Mouse (Mus musculus) macrophage (primary cell): Measurements from ENCODE around the gene Esp23. TPM values are rescaled to one million over a fixed set of nuclear protein-coding genes. Genes with fewer than 3 reads are reported as not detected.
"Not testable (repeated sequence)": the region's sequence is repeated elsewhere in the genome, so short reads cannot be mapped to it uniquely, and the experiment has no call there.

ENCODE experiments used
- H3K27ac ChIP-seq: fragments of 350-480 bp; formaldehyde crosslinking; 2 replicates; pipeline ENCODE4 v1.9.0; 2021
- H3K36me3 ChIP-seq: fragments of 350-480 bp; formaldehyde crosslinking; 2 replicates; pipeline ENCODE4 v1.9.0; 2021; ENCODE audit errors: inconsistent target
- H3K4me3 ChIP-seq: fragments of 350-480 bp; formaldehyde crosslinking; 2 replicates; pipeline ENCODE4 v1.9.0; 2021; ENCODE audit errors: inconsistent target
- H3K79me2 ChIP-seq: fragments of 350-480 bp; formaldehyde crosslinking; 2 replicates; pipeline ENCODE4 v1.9.0; 2021; ENCODE audit errors: inconsistent target
- WGBS: methylation state at CpG from one replicate; pipeline ENCODE4 v1.1.7; 2026; ENCODE audit warnings: inconsistent platforms; ENCODE audit not compliant: missing documents; 5-methylcytosine and 5-hydroxymethylcytosine counted together
- polyA plus RNA-seq: library from polyadenylated mRNA; stranded (reverse); fragments of 250-400 nt; gene quantifications from 3 replicates; pipeline ENCODE4 v1.2.4, GENCODE M21; 2018; ENCODE audit warnings: inconsistent platforms
- total RNA-seq, 78 experiments: library from RNA; depleted of rRNA; stranded (reverse); fragments of 250-400 nt; gene quantifications; 1 replicate in 9 of 78; 2 replicates in 24 of 78; 3 replicates in 43 of 78; 4 replicates in 2 of 78; pipeline ENCODE4 v1.2.4; 2018; ENCODE audit warnings: inconsistent platforms in 56 of 78

Esp23 gene
- not detected for total RNA-seq (2018; cell fraction: chromatin; rRNA removed)
- total RNA-seq (2018; cell fraction: cytosol; rRNA removed), result not detected
- total RNA-seq (2018; cell fraction: nucleus; rRNA removed), result not detected
- polyA plus RNA-seq, result not detected in 3 replicates

DNA sequence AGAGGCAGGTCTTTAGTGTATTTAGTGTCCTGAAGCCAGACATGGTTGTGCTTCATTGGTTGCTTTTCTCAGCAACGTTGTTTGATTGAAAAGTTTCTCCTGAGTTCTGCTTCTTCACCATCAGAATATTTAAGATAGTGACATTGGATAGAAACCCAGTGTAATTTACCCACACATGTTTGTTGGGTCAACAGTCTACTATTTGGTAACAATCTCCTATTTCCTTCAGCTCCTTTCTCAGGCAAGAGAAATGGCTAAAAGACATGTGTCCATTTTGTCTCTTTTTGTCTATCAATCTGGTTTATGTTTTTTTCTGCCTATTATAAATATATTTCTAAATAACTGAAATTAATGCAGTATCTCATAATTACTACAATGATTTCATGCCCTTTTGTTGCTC is at the start of gene Esp23:
TSS of gene Esp23 (minus strand) at position 101 of the 400 bp plus-strand sequence.
- Histone ChIP-seq H3K36me3 (no peaks in the 10 kb centered on the region), H3K4me3 (no peak within 1 kb of the TSS), H3K79me2 (no peaks in the 10 kb centered on the region), H3K27ac (no peak within 1 kb of the TSS)
- 20% methylated on average over 1 of the region's 1 CpGs for WGBS

DNA sequence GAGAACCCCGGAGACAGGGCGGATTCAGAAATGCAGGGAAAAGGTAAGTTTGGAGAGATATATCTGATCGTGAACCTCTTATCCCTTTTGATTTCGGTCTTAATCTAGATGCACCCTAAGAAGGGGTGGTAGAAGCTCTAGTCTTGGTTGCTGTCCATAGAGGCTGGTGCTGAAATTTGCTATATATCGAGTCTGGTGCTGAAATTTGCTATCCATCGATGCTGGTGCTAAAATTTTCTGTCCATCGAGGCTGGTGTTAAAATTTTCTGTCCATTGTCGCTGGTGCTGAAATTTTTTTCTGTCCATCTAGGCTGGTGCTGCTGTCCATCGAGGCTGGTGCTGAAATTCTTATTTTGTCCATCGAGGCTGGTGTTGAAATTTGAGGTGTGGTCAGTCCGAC is 30.3 kb upstream of the Esp23 start:
- WGBS, result 77% methylated on average over 10 of the region's 11 CpGs
- not testable (repeated sequence) for H3K79me2 ChIP-seq, H3K27ac ChIP-seq, H3K4me3 ChIP-seq, H3K36me3 ChIP-seq

DNA sequence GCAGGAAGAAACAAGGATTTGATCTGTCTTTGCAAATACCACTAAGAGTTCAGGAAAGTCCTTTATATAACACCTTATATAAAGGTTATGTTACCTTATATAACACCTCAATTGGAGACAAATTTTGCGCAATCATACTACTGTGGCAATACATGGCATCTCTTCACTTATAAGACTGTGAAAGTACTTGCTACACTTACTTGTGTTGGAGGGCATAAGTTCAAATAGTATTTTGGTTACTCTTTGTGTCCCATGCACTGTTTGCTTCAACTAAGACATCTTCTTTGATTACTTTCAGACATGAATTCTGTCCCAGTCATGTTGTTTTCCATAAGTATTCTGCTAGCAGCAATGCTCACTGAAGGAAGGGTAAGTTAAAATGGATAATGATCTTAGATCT is 18.2 kb upstream of the Esp23 start, which contains the start of gene Esp22:
TSS of gene Esp22 (plus strand) at position 301 of the 400 bp plus-strand sequence.
- H3K79me2 ChIP-seq, result no peaks in the 10 kb centered on the region
- 92% methylated on average over 1 of the region's 1 CpGs for WGBS
- H3K27ac ChIP-seq, result no peak within 1 kb of the TSS
- no peaks in the 10 kb centered on the region for H3K36me3 ChIP-seq
- no peak within 1 kb of the TSS for H3K4me3 ChIP-seq

DNA sequence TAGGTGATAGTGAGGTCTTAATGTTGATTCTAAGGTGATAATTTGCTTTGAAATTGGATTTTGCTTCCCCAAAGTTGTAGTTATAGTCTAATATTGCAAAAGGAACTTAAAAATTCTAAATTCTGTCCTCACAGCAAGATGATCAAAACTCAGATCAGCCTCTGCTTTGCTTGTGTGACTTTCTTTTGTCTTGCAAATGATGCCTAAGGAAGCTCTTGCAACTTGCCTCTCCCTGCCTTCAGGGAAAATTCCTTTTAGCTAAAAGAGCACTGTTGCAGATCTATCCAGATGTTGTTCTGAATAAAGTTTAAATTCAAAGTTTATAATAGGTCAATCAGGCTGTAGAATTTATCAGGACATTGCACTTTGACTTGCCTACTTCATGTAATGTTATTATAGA is 13.2 kb downstream of the Esp23 start:
- Histone ChIP-seq H3K79me2 (no peaks in the 10 kb centered on the region), H3K36me3 (no peaks in the 10 kb centered on the region), H3K27ac (no peak overlapping the region), H3K4me3 (no peak overlapping the region)

DNA sequence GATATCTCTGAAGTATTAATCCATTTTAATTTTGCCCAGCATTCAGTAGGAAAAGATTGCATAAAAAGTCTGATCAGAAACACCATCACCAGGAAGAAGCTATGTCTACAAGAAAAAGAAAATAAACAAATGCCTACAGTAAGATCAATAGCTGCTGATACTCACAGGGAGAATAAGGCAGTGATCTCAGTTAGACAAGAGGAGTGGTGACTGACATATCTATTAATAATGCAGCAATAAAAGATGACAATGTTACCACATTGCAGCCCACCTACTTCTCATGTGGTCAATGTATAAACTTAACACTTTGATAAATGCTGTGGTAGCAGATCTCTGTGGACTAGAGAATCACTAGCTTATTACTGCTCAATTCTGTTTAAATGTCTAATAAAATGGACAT is 33.6 kb downstream of the Esp23 start, which contains the start of gene Gm21903:
TSS of gene Gm21903 (minus strand) at position 101 of the 400 bp plus-strand sequence.
- H3K4me3 ChIP-seq, result no peak within 1 kb of the TSS
- H3K79me2 ChIP-seq, result no peaks in the 10 kb centered on the region
- no peaks in the 10 kb centered on the region for H3K36me3 ChIP-seq
- H3K27ac ChIP-seq, result no peak within 1 kb of the TSS

DNA sequence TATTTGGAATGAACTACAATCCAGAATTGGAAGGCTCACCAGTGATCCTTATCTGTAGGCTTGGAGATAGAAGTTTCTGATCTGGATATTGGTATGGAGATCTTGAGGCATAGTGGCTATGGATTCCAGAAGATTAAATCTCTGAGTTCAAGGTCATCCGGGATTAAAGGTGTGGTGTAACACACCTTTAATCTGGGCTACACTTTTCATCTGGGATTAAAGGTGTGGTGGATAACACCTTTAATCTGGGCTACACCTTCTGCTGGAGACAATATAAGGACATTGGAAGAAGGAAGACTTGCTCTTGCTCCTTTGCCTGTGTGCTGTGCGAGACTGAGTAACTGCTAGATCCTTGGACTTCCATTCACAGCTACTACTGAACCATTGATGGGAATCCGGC is 40.4 kb downstream of the Esp23 start, which contains the start of gene Esp24:
TSS of gene Esp24 (plus strand) at position 301 of the 400 bp plus-strand sequence.
- not testable (repeated sequence) for H3K4me3 ChIP-seq, H3K79me2 ChIP-seq, H3K27ac ChIP-seq, H3K36me3 ChIP-seq
- 83% methylated on average over 3 of the region's 3 CpGs for whole genome bisulfite sequencing

Other genes with a start within 250 kb of the Esp23 start
- not detected in 3 replicates for gene Esp24, start 40.3 kb downstream of the Esp23 start, polyA plus RNA-seq
- gene Gm21903, start 33.7 kb downstream of the Esp23 start, polyA plus RNA-seq, result not detected in 3 replicates
- not detected in 3 replicates for gene Esp22, start 18.3 kb upstream of the Esp23 start, polyA plus RNA-seq